Mouse (Mus musculus) left cerebral cortex, postnatal 25 days (tissue): ENCODE measurements around the gene Plekhg5. TPM values are rescaled to one million over a fixed set of nuclear protein-coding genes. Genes with fewer than 3 reads are reported as not detected.

ENCODE experiments used
- DNase-seq, 2 experiments: peaks; one replicate each; pipeline ENCODE4 v3.0.0; 2022; ENCODE audit warnings: low spot score in 2 of 2, mixed read lengths in 1 of 2
- intact Hi-C: fragments of 180-260 bp; cut with DNase I; formaldehyde crosslinking; loops from one replicate; pipeline ENCODE4 v1.15.1; 2025
- total RNA-seq, 2 experiments: library from RNA; stranded (reverse); gene quantifications; 2 replicates each; pipeline ENCODE4 v1.2.3; 2021

Gene Plekhg5
- total RNA-seq, 2 experiments from 2014 or later: 72.1 to 93.5 TPM

GRCm38 (mm10) chr4:152136112-152136875, 64.0 kb downstream of the Plekhg5 start:
- intact Hi-C loops: no loop called here
- no peak for DNase-seq

GRCm38 (mm10) chr4:152136876-152137250, 64.6 kb downstream of the Plekhg5 start:
- no peak for DNase-seq
- intact Hi-C loops: no loop called here

GRCm38 (mm10) chr4:152138497-152139260, 66.4 kb downstream of the Plekhg5 start:
- intact Hi-C loops: no loop called here
- peak; percentile 73 to 74 for DNase-seq

GRCm38 (mm10) chr4:152140441-152140840, 68.1 kb downstream of the Plekhg5 start:
- intact Hi-C loops: no loop called here
- DNase-seq: peak in 1 of 2 experiments; percentile 55

GRCm38 (mm10) chr4:152141521-152142135, 69.3 kb downstream of the Plekhg5 start:
- peak in 1 of 2 experiments; percentile 76 for DNase-seq
- intact Hi-C loops: no loop called here

GRCm38 (mm10) chr4:152143632-152144031, 71.3 kb downstream of the Plekhg5 start:
- DNase-seq: no peak

GRCm38 (mm10) chr4:152145473-152145872, 73.2 kb downstream of the Plekhg5 start:
- intact Hi-C loops: no loop called here
- DNase-seq: no peak

More at GRCm38 (mm10) chr4:152143632-152144031, 71.3 kb downstream of the Plekhg5 start:
- intact Hi-C loops: no loop called here

- intact Hi-C loops: no loop called here
- DNase-seq: no peak
These were observed 73.9 kb downstream of the Plekhg5 start for GRCm38 (mm10) chr4:152146033-152146827.

GRCm38 (mm10) chr4:152150546-152150945, 78.2 kb downstream of the Plekhg5 start:
- intact Hi-C loops: no loop called here
- DNase-seq: no peak

- no peak for DNase-seq
- intact Hi-C loops: no loop called here
These were observed 79.2 kb downstream of the Plekhg5 start for GRCm38 (mm10) chr4:152151451-152151965.

- intact Hi-C loops: no loop called here
- no peak for DNase-seq
These were observed 79.8 kb downstream of the Plekhg5 start, which contains the start of gene Espn for GRCm38 (mm10) chr4:152151966-152152544. Gene Espn (minus strand): TSS chr4:152152371.

- peak; percentile 69 to 73 for DNase-seq
- intact Hi-C loops: no loop called here
These were observed 81.5 kb downstream of the Plekhg5 start for GRCm38 (mm10) chr4:152153771-152154177.

GRCm38 (mm10) chr4:152155019-152155418, 82.7 kb downstream of the Plekhg5 start:
- intact Hi-C loops: no loop called here
- DNase-seq: no peak

GRCm38 (mm10) chr4:152157779-152158584, 85.7 kb downstream of the Plekhg5 start:
- intact Hi-C loops: no loop called here
- peak; percentile 41 to 43 for DNase-seq

GRCm38 (mm10) chr4:152158585-152159284, 86.4 kb downstream of the Plekhg5 start, which contains the start of gene Hes2:
Gene Hes2 (plus strand): TSS chr4:152158867.
- no peak for DNase-seq
- intact Hi-C loops: no loop called here

GRCm38 (mm10) chr4:152159285-152159678, 87.0 kb downstream of the Plekhg5 start:
- no peak for DNase-seq
- intact Hi-C loops: no loop called here

- intact Hi-C loops: no loop called here
- DNase-seq: no peak
These were observed 88.5 kb downstream of the Plekhg5 start for GRCm38 (mm10) chr4:152160748-152161147.

GRCm38 (mm10) chr4:152161601-152162000, 89.3 kb downstream of the Plekhg5 start:
- intact Hi-C loops: no loop called here
- DNase-seq: no peak
